Mouse (Mus musculus): ENCODE measurements around the gene Garnl3. TPM values are rescaled to one million over a fixed set of nuclear protein-coding genes. Genes with fewer than 3 reads are reported as not detected.

Garnl3 gene
- total RNA-seq, 4 experiments from 2014 or later: 90.0 to 133 (median 114) TPM

DNA sequence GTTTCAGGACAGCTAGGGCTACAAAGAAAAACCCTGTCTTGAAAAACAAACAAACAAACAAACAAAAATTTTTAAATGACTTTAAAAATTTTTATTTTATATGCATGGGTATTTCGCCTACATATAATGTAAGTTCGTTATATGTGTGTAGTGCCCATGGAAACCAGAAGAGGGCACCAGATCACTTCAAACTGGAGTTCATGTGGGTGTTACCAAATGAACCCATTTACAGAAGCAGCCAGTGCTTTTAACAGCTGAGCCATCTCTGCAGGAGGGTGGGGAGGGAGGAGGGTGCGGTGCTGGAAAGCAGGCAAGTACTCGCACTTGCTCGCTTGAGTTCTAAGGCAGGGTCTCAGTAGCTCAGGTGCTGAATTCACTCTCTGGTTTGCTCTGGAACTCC, 192.0 kb downstream of the Garnl3 start:
- no peak for DNase-seq (ENCODE audit: low spot score in 2 of 2)

DNA sequence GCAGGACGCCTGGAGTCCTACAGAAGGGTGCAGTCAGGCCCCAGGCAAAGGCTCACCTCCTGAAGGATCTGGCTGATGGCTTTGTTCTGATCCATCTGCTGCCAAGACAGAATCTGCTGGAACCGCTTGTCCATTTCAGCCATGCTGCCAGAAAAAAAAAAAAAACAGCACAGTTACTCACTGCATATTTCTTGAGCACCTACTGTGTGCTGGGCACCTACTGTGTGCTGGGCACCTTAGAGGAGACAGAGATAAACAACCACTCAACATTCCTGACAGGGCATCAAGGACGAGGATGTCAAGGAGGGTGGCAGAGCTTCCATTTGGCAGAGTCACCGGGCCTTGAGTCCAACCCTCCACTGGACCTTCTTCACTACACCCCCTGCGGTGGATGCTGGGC, 192.7 kb downstream of the Garnl3 start:
- DNase-seq (ENCODE audit: low spot score in 2 of 2): no peak

Other genes with a start within 250 kb of the Garnl3 start
- 100 to 1,000 TPM; 114 to 127 (median 119) TPM for gene Rpl12, start 170.1 kb downstream of the Garnl3 start, total RNA-seq (2022)
- 10 to 100 TPM; 37.5 to 44.2 (median 38.6) TPM for gene Lrsam1, start 170.0 kb downstream of the Garnl3 start, total RNA-seq (2022)
- 10 to 100 TPM; 21.9 to 27.0 (median 24.9) TPM for gene Slc2a8, start 149.6 kb downstream of the Garnl3 start, total RNA-seq (2022)
- gene Angptl2, start 84.4 kb upstream of the Garnl3 start, total RNA-seq (2022): 1 to 10 TPM; 4.0 to 4.7 (median 4.3) TPM
- 10 to 100 TPM; 59.8 to 68.0 (median 67.1) TPM for gene Ralgps1, start 239.8 kb upstream of the Garnl3 start, total RNA-seq (2022)

Data from left cerebral cortex, adult 8-10 months (tissue).